Comparison of ENCODE assay signal across 15 mouse cellular contexts in the genomic region with DNA sequence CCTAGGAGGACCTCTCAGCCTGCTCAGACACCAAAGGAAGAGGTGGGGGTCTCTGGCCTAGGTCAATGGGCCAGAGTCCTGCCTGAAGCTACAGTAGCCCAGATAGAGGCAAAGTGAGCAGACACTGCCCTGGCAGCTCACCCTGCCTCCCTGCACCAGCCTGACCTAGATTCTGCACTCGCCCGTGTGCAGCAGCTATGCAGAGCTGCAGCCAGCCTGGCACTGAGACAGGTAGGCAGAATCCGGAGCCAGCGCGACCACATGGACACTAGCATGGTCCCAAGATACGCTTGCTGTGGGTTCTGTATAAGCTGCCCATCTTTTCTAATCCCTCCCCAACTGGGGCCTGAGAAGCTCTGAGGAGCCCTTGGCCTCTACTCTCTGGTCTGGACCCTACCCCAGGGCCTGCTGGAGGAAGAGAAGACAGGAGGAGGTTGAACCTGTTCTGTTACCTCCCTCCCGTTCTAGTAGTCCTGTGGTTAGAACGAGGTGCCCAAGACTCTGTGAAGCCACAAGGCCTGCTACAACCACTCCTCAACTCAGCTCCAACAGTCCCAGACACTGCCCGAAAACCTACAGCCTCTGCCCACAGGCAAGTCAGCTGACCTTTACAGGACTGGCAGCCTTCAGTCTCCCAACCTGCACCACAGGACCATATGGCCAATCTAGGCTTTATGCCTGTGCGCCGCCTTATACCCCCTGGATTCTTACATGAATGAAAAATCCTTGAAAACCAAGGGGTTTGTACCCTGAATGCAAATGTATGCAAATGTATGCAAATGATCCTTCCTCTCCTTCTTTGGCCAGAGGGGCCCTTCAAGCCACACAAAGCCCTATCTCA. TPM values are rescaled to one million over a fixed set of nuclear protein-coding genes. Genes with fewer than 3 reads are reported as not detected.
DNase-seq lines count a peak whose midpoint lies in the region; ATAC-seq and TF ChIP-seq lines count a peak whose summit lies in the region.
"Had no signal": no experiment of that assay in that cellular context is flagged by ENCODE, and none has a peak within 500 bp of the region (broad histone marks: within the 10 kb centered on the region; RNA-seq: fewer than 3 reads in every experiment).

No protein-coding gene starts in this region.

- intact Hi-C loops in left cerebral cortex, postnatal 4 days (cut with DNase I): no loop called here
- intact Hi-C loops in heart, postnatal 14 days (cut with DNase I): no loop called here

- no peaks in the 10 kb centered on the region for H3K9me3 ChIP-seq in hindbrain, embryonic 13.5 days
- no peaks in the 10 kb centered on the region for H3K9me3 ChIP-seq in midbrain, postnatal 0 days (ENCODE audit: low read length)
- H3K9me3 ChIP-seq: kidney, embryonic 15.5 days; limb, embryonic 15.5 days; lung, embryonic 15.5 days had no signal

- DNase-seq in left cerebral cortex, postnatal 4 days: peak; percentile 61
- DNase-seq in left cerebral cortex, adult 8-10 months (ENCODE audit: low spot score in 2 of 2): no peak
- peak; percentile 85 for DNase-seq in cerebellum, postnatal 36 days
- DNase-seq in midbrain, postnatal 0 days (ENCODE audit: low spot score): peak; percentile 54
- DNase-seq in heart, postnatal 14 days: no peak
- no peak for DNase-seq in natural killer cell, adult 2 months (ENCODE audit: low spot score in 2 of 2)
- DNase-seq in thymus, postnatal 25 days: no peak
- DNase-seq: heart, adult 2 months; heart, postnatal 4 days; thymus, postnatal 14 days had no signal

- no peak for ATAC-seq in hindbrain, embryonic 13.5 days (ENCODE audit: low FRiP score)
- no peak for ATAC-seq in midbrain, postnatal 0 days (ENCODE audit: low FRiP score)

- TF ChIP-seq CTCF in midbrain, postnatal 0 days (IDR thresholded peaks at IDR 0.05): no peak

- no peak overlapping the region for H3K9ac ChIP-seq in hindbrain, embryonic 13.5 days
- 0 out of 2 replicates have a peak overlapping the region, but pooled peaks have one; percentile 24 for H3K9ac ChIP-seq in midbrain, postnatal 0 days (replicated peaks; ENCODE audit: low read length, poor library complexity, severe bottlenecking)
- H3K9ac ChIP-seq: kidney, embryonic 15.5 days; limb, embryonic 15.5 days; lung, embryonic 15.5 days had no signal

- H3K36me3 ChIP-seq in hindbrain, embryonic 13.5 days: no peaks in the 10 kb centered on the region
- H3K36me3 ChIP-seq in midbrain, postnatal 0 days (ENCODE audit: insufficient read depth, low read length): no peaks in the 10 kb centered on the region
- H3K36me3 ChIP-seq: G1E; kidney, embryonic 15.5 days; limb, embryonic 15.5 days; lung, embryonic 15.5 days had no signal

- no peak overlapping the region for H3K4me3 ChIP-seq in hindbrain, embryonic 13.5 days
- H3K4me3 ChIP-seq in midbrain, postnatal 0 days (ENCODE audit: low read depth, low read length): no peak overlapping the region
- H3K4me3 ChIP-seq: heart, adult 2 months; kidney, embryonic 15.5 days; limb, embryonic 15.5 days; lung, embryonic 15.5 days had no signal

- 0 out of 2 replicates have a peak, but pooled peaks cover 4% of the 10 kb centered on the region for H3K27me3 ChIP-seq in hindbrain, embryonic 13.5 days
- H3K27me3 ChIP-seq in midbrain, postnatal 0 days (ENCODE audit: insufficient read depth, low read length): no peaks in the 10 kb centered on the region
- H3K27me3 ChIP-seq: lung, embryonic 15.5 days had no signal

- peak overlapping the region; percentile 61 for H3K27ac ChIP-seq in hindbrain, embryonic 13.5 days
- H3K27ac ChIP-seq in midbrain, postnatal 0 days (ENCODE audit: low read depth, low read length): peak overlapping the region; percentile 32; the same call in 1 of the 2 replicates
- H3K27ac ChIP-seq: heart, adult 2 months; kidney, embryonic 15.5 days; limb, embryonic 15.5 days; lung, embryonic 15.5 days had no signal

- H3K4me2 ChIP-seq in hindbrain, embryonic 13.5 days: no peak overlapping the region
- no peak overlapping the region for H3K4me2 ChIP-seq in midbrain, postnatal 0 days (ENCODE audit: low read depth, low read length, poor library complexity, severe bottlenecking)
- H3K4me2 ChIP-seq: kidney, embryonic 15.5 days; limb, embryonic 15.5 days; lung, embryonic 15.5 days had no signal

- peaks cover 49% of the 10 kb centered on the region for H3K4me1 ChIP-seq in hindbrain, embryonic 13.5 days (replicated peaks)
- H3K4me1 ChIP-seq in midbrain, postnatal 0 days (ENCODE audit: insufficient read depth, low read length): peaks cover 4% of the 10 kb centered on the region

- 69% methylated on average over 11 of the region's 11 CpGs for WGBS in hindbrain, embryonic 13.5 days
- 63% methylated on average over 11 of the region's 11 CpGs for WGBS in midbrain, postnatal 0 days

RNA-seq across cellular contexts. Expression of gene Plch2, which starts 32.2 kb away (rescaled TPM):
- 10 to 100 TPM; 50.9 to 56.1 TPM for total RNA-seq in left cerebral cortex, postnatal 4 days (2021)
- total RNA-seq in left cerebral cortex, adult 8-10 months (2022): 10 to 100 TPM; 56.8 to 64.3 (median 60.9) TPM
- polyA plus RNA-seq in hindbrain, embryonic 13.5 days (2015; fragmentation: Nextera tagmentation; extraction: Ambion mirVana): 8.4 and 11.1 TPM in 2 replicates
- 49.8 and 51.1 TPM in 2 replicates for total RNA-seq in midbrain, postnatal 0 days (2014; rRNA removed)
- 21.1 and 21.7 TPM in 2 replicates for polyA plus RNA-seq in midbrain, postnatal 0 days (2015; fragmentation: Nextera tagmentation; extraction: Ambion mirVana)
- total RNA-seq in heart, postnatal 14 days (2021): under 1 TPM in 1 of 2 experiments, not detected in 1; 0.17 TPM
- total RNA-seq: heart, adult 2 months; heart, postnatal 4 days had no signal

RNA-seq across cellular contexts. Expression of gene Pex10, which starts 42.4 kb away (rescaled TPM):
- total RNA-seq in left cerebral cortex, postnatal 4 days (2021): 10 to 100 TPM; 12.0 to 13.5 TPM
- total RNA-seq in left cerebral cortex, adult 8-10 months (2022): 10 to 100 TPM; 17.6 to 21.2 (median 19.5) TPM
- polyA plus RNA-seq in hindbrain, embryonic 13.5 days (2015; fragmentation: Nextera tagmentation; extraction: Ambion mirVana): 18.6 and 24.2 TPM in 2 replicates
- total RNA-seq in midbrain, postnatal 0 days (2014; rRNA removed): 12.2 and 14.0 TPM in 2 replicates
- 15.2 and 15.7 TPM in 2 replicates for polyA plus RNA-seq in midbrain, postnatal 0 days (2015; fragmentation: Nextera tagmentation; extraction: Ambion mirVana)
- total RNA-seq in heart, postnatal 14 days (2021): 10 to 100 TPM; 18.3 to 19.6 TPM

Comparison
In these comparisons a context has a peak if more than half of its experiments do, and no peak if none do; other contexts are left out.
1. DNase-seq: peak in left cerebral cortex, postnatal 4 days (single experiment), cerebellum, postnatal 36 days (2 of 2) and midbrain, postnatal 0 days (single experiment); none in left cerebral cortex, adult 8-10 months (0 of 2), heart, postnatal 14 days (0 of 2), natural killer cell, adult 2 months (0 of 2) and thymus, postnatal 25 days (single experiment).
2. RNA of gene Plch2, which starts 32.2 kb away (total RNA-seq): 56.8 to 64.3 TPM in left cerebral cortex, adult 8-10 months, 50.9 to 56.1 TPM in left cerebral cortex, postnatal 4 days and 49.8 to 51.1 TPM in midbrain, postnatal 0 days; 0.17 TPM in heart, postnatal 14 days; every median in the first group is over 10 times any median in the second.